Mouse (Mus musculus): Measurements from ENCODE around the gene Srp9.

- TF ChIP-seq CTCF (IDR thresholded peaks at IDR 0.05; ENCODE audit: low read depth), result no peak
- TF ChIP-seq EP300 (IDR thresholded peaks at IDR 0.05; ENCODE audit: low read depth), result no peak
Observed at GRCm38 (mm10) chr1:182099062-182099461, 25.5 kb upstream of the Srp9 start.

Data from liver, postnatal 0 days (tissue).